Mouse (Mus musculus) neural tube, embryonic 11.5 days (tissue): ENCODE results near the gene Nr2c2ap. TPM values are rescaled to one million over a fixed set of nuclear protein-coding genes. Genes with fewer than 3 reads are reported as not detected.

Source experiments
- ATAC-seq: fragments of 200-750 bp; cut with Nextera tagmentation; 2 replicates; pipeline ENCODE4 v1.8.0; 2017; ENCODE audit warnings: moderate number of reproducible peaks, mild to moderate bottlenecking, moderate TSS enrichment, moderate library complexity; ENCODE audit not compliant: insufficient read depth, low FRiP score, low TSS enrichment
- DNase-seq: peaks from one replicate; pipeline ENCODE4 v3.0.0-alpha.2; 2015; ENCODE audit warnings: low spot score
- H3K27ac ChIP-seq: fragments of 300-500 bp; sonication (generic); 2 replicates; pipeline ENCODE4 v1.5.1; 2014; ENCODE audit warnings: low read depth, mild to moderate bottlenecking, low read length
- H3K27me3 ChIP-seq: fragments of 300-500 bp; sonication (generic); 2 replicates; pipeline ENCODE4 v1.6.1; 2014; ENCODE audit warnings: mild to moderate bottlenecking, low read length, mixed read lengths; ENCODE audit not compliant: control insufficient read depth, insufficient read depth
- H3K36me3 ChIP-seq: fragments of 300-500 bp; sonication (generic); 2 replicates; pipeline ENCODE4 v1.6.1; 2014; ENCODE audit warnings: mild to moderate bottlenecking, low read length, moderate library complexity, mixed read lengths; ENCODE audit not compliant: control insufficient read depth, insufficient read depth
- H3K4me1 ChIP-seq: fragments of 300-500 bp; sonication (generic); 2 replicates; pipeline ENCODE4 v1.6.1; 2014; ENCODE audit warnings: low read length, mixed read lengths; ENCODE audit not compliant: control insufficient read depth, insufficient read depth
- H3K4me2 ChIP-seq: fragments of 300-500 bp; sonication (generic); 2 replicates; pipeline ENCODE4 v1.6.1; 2014; ENCODE audit warnings: low read depth, mild to moderate bottlenecking, moderate library complexity
- H3K4me3 ChIP-seq: fragments of 300-500 bp; sonication (generic); 2 replicates; pipeline ENCODE4 v1.5.1; 2014; ENCODE audit warnings: low read depth, low read length
- H3K9ac ChIP-seq: fragments of 300-500 bp; sonication (generic); 2 replicates; pipeline ENCODE4 v1.6.1; 2014; ENCODE audit warnings: mild to moderate bottlenecking, low read length
- H3K9me3 ChIP-seq: fragments of 300-500 bp; sonication (generic); 2 replicates; pipeline ENCODE4 v1.6.1; 2016; ENCODE audit warnings: low read length; ENCODE audit not compliant: control insufficient read depth
- WGBS: fragments of 180-500 bp; shearing (Covaris S2); extraction: QIAGEN DNeasy Blood & Tissue Kit; methylation state at CpG from one replicate; pipeline ENCODE4 v1.1.7; 2014; 5-methylcytosine and 5-hydroxymethylcytosine counted together
- polyA plus RNA-seq: library from polyadenylated mRNA; unstranded; fragments of >200 nt; fragmentation: Nextera tagmentation; extraction: Ambion mirVana; gene quantifications from 2 replicates; pipeline ENCODE4 v1.2.1, GENCODE M21; 2014

Gene Nr2c2ap
- polyA plus RNA-seq, 1 experiment from 2014 or later, result 18.9 TPM

DNA sequence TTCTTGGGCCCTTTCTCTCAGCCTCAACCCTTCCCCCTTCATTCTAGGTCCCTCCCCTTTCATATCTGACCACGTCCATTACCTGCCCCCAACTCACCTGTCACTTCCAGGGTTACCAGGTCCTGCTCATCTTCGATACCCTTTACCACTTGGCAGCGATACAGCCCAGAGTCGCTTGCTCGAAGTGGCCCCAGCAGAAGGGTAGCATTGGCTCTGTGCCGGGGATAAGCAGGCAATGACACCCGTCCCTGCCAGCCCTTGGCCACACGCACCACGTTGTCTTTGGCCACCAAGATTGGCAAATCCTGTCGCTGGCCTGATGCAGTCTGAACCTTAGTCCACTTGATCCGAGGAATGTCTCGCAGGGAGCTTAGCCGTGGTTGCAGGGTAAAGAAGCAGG lies 16.2 kb upstream of the Nr2c2ap start:
- H3K4me3 ChIP-seq, result no peak overlapping the region
- H3K4me2 ChIP-seq, result no peak overlapping the region
- WGBS, result 72% methylated on average over 13 of the region's 13 CpGs
- DNase-seq (no peak), ATAC-seq (no peak)
- H3K36me3 ChIP-seq, result peaks cover 2% of the 10 kb centered on the region; the same call in 1 of the 2 replicates
- H3K9me3 ChIP-seq, result no peaks in the 10 kb centered on the region
- H3K27ac ChIP-seq, result no peak overlapping the region
- H3K27me3 ChIP-seq, result peaks cover 60% of the 10 kb centered on the region
- no peak overlapping the region for H3K9ac ChIP-seq
- peaks cover 6% of the 10 kb centered on the region; the same call in 1 of the 2 replicates for H3K4me1 ChIP-seq

DNA sequence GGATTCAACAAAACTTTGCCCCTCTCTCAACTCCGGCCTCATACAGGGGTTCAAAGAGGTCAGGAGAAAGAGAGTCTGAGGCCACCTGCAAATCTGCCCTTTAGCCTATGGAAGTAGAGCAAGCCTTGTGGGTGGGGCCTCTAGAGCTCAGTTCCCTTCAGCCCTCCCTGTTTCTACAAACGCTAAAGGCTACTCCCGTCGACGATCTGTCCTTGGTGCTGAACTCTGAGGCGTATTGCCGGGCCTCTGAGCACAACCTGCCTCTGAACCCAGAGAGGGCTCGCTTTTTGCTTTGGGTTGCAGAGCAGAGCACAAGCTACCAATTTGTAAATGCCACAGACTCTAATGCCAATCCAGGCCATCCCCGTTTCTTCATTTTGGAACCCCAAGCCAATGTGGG lies 13.5 kb upstream of the Nr2c2ap start:
- peaks cover 3% of the 10 kb centered on the region; the same call in 1 of the 2 replicates for H3K4me1 ChIP-seq
- DNase-seq (peak; percentile 46), ATAC-seq (no peak)
- H3K27ac ChIP-seq, result no peak overlapping the region
- H3K27me3 ChIP-seq, result peaks cover 34% of the 10 kb centered on the region
- H3K4me3 ChIP-seq, result no peak overlapping the region
- H3K36me3 ChIP-seq, result no peaks in the 10 kb centered on the region; the same call in 1 of the 2 replicates
- WGBS, result 8% methylated on average over 9 of the region's 9 CpGs
- H3K9me3 ChIP-seq, result no peaks in the 10 kb centered on the region
- H3K4me2 ChIP-seq, result no peak overlapping the region
- H3K9ac ChIP-seq, result no peak overlapping the region

DNA sequence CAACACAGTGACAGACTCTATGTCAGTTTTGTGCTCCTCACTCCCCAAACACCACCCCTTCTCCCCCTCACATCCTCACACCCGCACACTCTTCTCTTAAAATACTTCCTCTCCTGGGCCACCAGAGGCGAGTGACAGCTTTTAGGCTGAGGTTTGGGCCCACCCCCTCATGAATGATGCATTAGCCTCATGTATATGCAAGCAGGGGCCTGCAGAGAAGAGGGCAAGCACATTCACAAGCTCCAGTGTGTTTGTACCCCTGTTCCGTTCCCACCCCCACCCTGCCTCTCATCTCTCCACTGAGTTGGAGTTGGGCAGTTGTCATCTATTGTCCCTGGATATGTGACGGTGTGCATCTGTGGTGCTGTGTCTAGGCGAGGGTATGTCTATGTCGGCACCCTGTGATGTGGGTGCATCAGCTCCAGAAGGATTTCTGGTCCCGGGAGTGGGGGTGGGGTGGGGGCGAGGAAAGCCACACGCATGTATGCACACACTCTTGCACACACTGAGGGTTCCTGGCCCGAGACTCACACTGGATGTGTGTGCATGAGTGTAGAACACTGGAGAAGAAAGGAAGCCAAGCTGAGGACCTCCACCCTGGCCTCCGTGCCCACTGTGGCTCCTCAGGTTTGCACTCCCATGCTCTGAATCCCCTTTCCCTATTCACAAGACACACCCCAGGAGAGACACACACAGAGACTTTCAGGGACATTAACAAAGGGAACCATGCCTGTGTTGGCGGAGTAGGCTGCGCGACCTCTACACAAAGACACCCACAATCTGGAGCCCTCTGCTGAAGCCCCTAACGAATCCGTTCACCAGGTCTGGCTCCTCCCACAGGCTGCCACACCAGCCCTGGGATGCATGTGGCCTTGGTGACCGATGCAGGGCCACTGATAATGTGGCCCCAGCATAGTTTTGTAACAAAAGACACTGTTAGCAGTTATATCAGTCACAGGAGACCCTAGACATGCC lies 12.1 kb upstream of the Nr2c2ap start:
- WGBS, result 9% methylated on average over 17 of the region's 17 CpGs
- peaks cover 20% of the 10 kb centered on the region for H3K27me3 ChIP-seq
- ATAC-seq (peak; percentile 90), DNase-seq (peak; percentile 84)
- peaks cover 3% of the 10 kb centered on the region; the same call in 1 of the 2 replicates for H3K4me1 ChIP-seq
- H3K9me3 ChIP-seq, result no peaks in the 10 kb centered on the region
- H3K4me3 ChIP-seq, result peak overlapping the region; percentile 38
- H3K4me2 ChIP-seq, result peak overlapping the region; percentile 73
- H3K9ac ChIP-seq, result peak overlapping the region; percentile 64
- H3K27ac ChIP-seq, result peak overlapping the region; percentile 92
- no peaks in the 10 kb centered on the region; the same call in 1 of the 2 replicates for H3K36me3 ChIP-seq

DNA sequence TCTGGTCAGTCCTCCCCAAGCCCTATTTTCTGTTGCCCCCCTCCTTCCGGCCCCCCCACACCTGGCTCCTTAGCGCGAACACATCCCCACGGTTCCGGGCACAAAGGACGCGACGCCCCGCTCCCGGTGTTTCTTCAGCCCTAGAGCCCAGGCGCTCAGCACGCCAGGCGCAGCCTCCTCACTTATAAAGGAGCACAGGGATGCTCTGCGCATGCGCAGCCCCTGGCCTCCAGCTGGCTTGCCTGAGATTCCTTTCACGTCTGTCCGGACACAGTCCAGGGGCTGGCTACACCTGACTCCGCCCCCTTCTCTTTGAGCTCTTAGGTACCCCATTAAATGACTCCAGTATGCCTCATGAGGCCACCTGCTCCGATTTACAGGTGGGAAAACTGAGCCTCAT lies 10.5 kb upstream of the Nr2c2ap start, which contains the start of gene Ncan:
Gene Ncan, minus strand, starts transcription at position 207 of the 400 bp plus-strand sequence.
- Histone ChIP-seq H3K4me1 (peaks cover 3% of the 10 kb centered on the region; the same call in 1 of the 2 replicates), H3K27ac (peak within 1 kb of the TSS; percentile 92), H3K4me2 (peak within 1 kb of the TSS; percentile 73), H3K9me3 (no peaks in the 10 kb centered on the region), H3K27me3 (peaks cover 4% of the 10 kb centered on the region), H3K36me3 (no peaks in the 10 kb centered on the region), H3K4me3 (peak within 1 kb of the TSS; percentile 38), H3K9ac (peak within 1 kb of the TSS; percentile 64)
- 2% methylated on average over 19 of the region's 19 CpGs for WGBS
- peak; percentile 70; the same call in 1 of the 2 replicates for ATAC-seq
- DNase-seq, result peak; percentile 91

DNA sequence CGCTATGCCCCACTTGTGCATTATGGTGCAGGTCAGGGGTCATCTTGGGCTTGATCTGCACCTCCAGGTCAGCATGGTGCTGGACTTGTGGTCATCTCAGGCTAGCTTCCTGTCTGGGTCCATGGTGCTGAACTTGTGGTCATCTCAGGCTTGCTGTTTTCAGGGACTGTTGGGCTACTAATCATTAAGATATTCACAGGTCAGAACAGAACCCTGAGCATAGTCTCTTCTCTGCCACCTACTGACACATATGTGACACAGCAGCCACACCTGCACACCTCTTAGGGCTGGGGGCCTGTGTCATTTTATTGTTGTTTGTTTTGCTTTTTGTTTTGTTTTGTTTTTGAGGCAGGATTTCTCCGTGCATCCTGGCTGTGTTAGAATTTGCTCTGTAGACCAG lies 8.3 kb upstream of the Nr2c2ap start:
- Histone ChIP-seq H3K4me2 (no peak overlapping the region), H3K9ac (no peak overlapping the region), H3K9me3 (no peaks in the 10 kb centered on the region), H3K4me1 (peaks cover 3% of the 10 kb centered on the region; the same call in 1 of the 2 replicates), H3K36me3 (no peaks in the 10 kb centered on the region), H3K27me3 (peaks cover 4% of the 10 kb centered on the region; the same call in 1 of the 2 replicates), H3K27ac (no peak overlapping the region), H3K4me3 (no peak overlapping the region)
- no peak for ATAC-seq
- 49% methylated on average over 2 of the region's 2 CpGs for WGBS
- DNase-seq, result no peak

DNA sequence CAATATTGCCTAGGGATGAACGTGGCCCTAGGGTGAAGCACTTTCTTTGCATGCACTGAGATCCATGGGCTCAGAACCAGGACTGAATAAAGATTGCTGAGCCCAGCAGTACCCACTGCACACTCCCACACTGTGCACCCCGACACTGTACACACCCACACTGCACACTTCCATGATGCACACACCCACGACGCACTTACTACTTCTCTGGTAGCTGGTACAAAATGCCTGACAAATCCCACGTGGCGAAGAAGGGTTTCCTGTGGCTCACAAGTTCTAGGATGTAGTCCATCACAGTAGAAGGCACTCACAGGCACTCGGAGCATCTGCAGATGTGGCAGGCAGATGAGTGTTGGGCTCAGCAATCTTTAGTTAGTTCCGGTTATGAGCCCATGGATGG lies 6.1 kb upstream of the Nr2c2ap start:
- no peak for ATAC-seq
- Histone ChIP-seq H3K4me3 (no peak overlapping the region), H3K36me3 (no peaks in the 10 kb centered on the region), H3K9me3 (no peaks in the 10 kb centered on the region), H3K4me2 (no peak overlapping the region), H3K27ac (no peak overlapping the region), H3K9ac (no peak overlapping the region), H3K27me3 (no peaks in the 10 kb centered on the region), H3K4me1 (no peaks in the 10 kb centered on the region)
- no peak for DNase-seq
- 70% methylated on average over 8 of the region's 8 CpGs for WGBS

DNA sequence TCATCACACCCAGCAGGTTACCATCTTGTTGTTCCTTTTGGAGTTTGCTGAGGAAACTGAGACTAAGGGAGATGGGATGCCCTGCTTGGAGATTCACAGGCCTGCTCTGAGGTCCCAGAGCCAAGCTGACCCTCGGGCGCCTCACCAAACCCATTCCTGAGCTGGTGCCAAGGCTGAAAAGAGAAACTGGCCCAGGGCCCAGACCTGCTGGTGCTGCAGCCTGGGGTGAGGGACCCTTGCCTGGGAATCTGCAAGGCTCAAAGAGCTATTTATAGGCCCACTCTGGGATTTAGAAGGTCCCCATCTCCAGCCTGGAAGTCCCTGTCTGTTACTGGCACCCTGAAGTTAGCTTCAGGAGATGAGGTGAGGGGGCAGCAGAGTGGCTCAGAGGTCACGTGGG lies 2.7 kb upstream of the Nr2c2ap start:
- WGBS, result 85% methylated on average over 3 of the region's 3 CpGs
- Histone ChIP-seq H3K4me3 (no peak overlapping the region), H3K9me3 (no peaks in the 10 kb centered on the region), H3K4me1 (peaks cover 3% of the 10 kb centered on the region), H3K36me3 (peaks cover 4% of the 10 kb centered on the region), H3K4me2 (no peak overlapping the region), H3K27ac (no peak overlapping the region), H3K9ac (no peak overlapping the region), H3K27me3 (no peaks in the 10 kb centered on the region)
- DNase-seq (no peak), ATAC-seq (no peak)

DNA sequence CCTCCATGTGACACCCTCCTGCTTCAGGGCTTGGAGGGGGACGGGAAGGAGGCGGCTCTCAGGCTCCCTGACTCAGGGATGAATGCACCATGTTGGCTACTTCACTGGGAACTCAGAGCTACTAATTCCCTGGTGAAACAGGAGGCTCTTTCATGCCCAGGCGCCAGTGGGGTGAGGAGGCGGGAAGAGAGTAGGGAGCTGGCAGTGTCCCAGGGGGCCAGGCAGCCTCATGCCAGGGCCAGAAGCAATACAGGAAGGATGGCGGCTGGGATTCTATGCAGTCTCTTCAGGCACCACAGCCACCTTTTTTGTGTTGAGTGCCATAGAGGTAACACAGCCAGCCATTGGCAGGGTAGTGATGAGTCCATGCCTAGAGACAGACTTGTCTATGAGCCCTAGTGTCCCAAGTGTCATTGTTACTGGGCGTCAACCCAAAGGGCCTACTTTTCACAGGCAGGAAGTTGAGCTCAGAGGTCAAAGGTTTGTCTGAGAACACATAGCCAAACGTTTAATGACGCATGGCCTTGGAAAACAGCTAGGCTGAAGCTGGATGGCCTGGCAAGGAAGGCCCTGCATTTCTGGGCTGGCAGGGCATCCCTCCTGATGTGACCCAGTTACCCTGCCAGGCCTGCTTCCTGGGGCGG lies 1.7 kb upstream of the Nr2c2ap start:
- Histone ChIP-seq H3K36me3 (peaks cover 6% of the 10 kb centered on the region), H3K27ac (no peak overlapping the region), H3K4me3 (no peak overlapping the region), H3K9ac (no peak overlapping the region), H3K9me3 (no peaks in the 10 kb centered on the region), H3K4me1 (peaks cover 3% of the 10 kb centered on the region), H3K4me2 (no peak overlapping the region), H3K27me3 (no peaks in the 10 kb centered on the region)
- DNase-seq (no peak), ATAC-seq (no peak)
- 70% methylated on average over 9 of the region's 9 CpGs for whole genome bisulfite sequencing
